Mouse (Mus musculus): ENCODE measurements at regions not wholly inside any gene's neighbourhood (a gene's known extent, or its start where the extent isn't known, plus 50 kb on each side); places are given as distances from the start of the nearest gene placed in this dataset.

DNA sequence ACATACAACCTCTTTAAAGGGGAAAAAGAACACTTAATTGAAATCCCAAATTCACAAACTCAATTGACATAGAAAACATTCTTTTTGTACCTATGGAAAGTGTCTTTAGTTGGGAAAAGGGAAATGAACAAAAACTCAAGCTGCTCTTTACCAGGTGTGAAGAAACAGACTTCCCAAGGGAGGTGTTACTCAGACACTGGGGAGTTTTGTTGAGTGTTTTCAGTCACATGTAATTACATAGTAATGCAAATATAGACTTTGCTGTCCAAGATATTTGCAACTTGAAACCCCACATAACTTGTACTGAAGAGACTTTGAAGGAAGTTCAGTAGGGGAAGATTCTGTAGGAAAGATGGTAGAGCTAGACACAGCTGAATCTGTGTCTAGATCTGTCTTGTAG is 547.7 kb upstream of the Zfp960 start:
- no peaks in the 10 kb centered on the region for H3K9me3 ChIP-seq (ENCODE audit: control insufficient read depth, low read length)
- no peak overlapping the region for H3K27ac ChIP-seq (ENCODE audit: low read length)
- no peaks in the 10 kb centered on the region for H3K4me1 ChIP-seq (replicated peaks; ENCODE audit: control insufficient read depth, insufficient read depth, low read length)
- H3K4me2 ChIP-seq (ENCODE audit: low read length) = no peak overlapping the region
- H3K27me3 ChIP-seq (replicated peaks; ENCODE audit: control insufficient read depth, insufficient read depth, low read length) = no peaks in the 10 kb centered on the region
- H3K9ac ChIP-seq (replicated peaks; ENCODE audit: low read depth, low read length) = no peak overlapping the region
- H3K36me3 ChIP-seq (ENCODE audit: control insufficient read depth, insufficient read depth) = no peaks in the 10 kb centered on the region
- ATAC-seq = no peak
- H3K4me3 ChIP-seq (replicated peaks; ENCODE audit: low read length) = no peak overlapping the region

DNA sequence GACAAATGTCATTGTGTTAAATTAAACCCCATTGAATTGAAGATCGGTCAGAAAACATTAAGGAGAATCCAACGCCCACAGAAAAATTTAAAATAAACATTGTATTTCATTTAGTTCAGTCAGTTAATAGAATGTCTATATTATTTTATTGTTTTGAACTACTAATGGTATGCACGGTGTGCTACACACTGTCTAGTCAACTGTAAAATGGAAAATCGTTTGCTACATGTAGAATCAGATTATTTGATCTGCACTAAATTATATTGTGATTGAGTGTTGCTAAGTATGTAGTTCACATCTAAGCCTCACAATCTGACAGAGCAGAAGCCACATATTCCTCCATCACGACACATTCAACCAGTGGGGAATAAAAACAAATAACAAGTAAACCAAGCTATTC is 570.0 kb upstream of the Zfp960 start:
- H3K27me3 ChIP-seq (replicated peaks; ENCODE audit: control insufficient read depth, insufficient read depth, low read length) = no peaks in the 10 kb centered on the region
- no peak overlapping the region for H3K4me2 ChIP-seq (ENCODE audit: low read length)
- ATAC-seq = peak; percentile 71
- no peak overlapping the region for H3K27ac ChIP-seq (ENCODE audit: low read length)
- H3K4me1 ChIP-seq (replicated peaks; ENCODE audit: control insufficient read depth, insufficient read depth, low read length) = no peaks in the 10 kb centered on the region
- no peak overlapping the region for H3K4me3 ChIP-seq (replicated peaks; ENCODE audit: low read length)
- H3K9ac ChIP-seq (replicated peaks; ENCODE audit: low read depth, low read length) = no peak overlapping the region
- WGBS = 29% methylated on average over 5 of the region's 5 CpGs
- H3K9me3 ChIP-seq (ENCODE audit: control insufficient read depth, low read length) = no peaks in the 10 kb centered on the region
- no peaks in the 10 kb centered on the region for H3K36me3 ChIP-seq (ENCODE audit: control insufficient read depth, insufficient read depth)

DNA sequence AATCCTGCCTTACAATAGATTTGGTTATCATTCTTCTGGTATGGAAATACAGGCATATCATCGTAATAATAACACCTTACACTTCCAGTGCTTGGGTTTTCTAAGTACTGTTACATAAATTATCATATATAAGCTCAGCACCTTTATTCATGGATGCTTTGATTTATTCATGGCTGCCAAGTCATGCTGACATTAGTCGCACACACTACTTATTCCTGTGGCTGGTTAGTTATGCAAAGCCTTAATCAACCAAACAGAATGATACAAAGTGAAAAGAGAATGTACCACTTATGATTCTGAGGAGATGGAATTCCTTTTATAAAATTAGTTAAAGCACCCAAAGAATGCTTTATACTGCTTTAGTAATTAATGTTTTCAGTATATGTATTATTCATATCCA is 570.4 kb upstream of the Zfp960 start:
- H3K27me3 ChIP-seq (replicated peaks; ENCODE audit: control insufficient read depth, insufficient read depth, low read length) = no peaks in the 10 kb centered on the region
- no peaks in the 10 kb centered on the region for H3K4me1 ChIP-seq (replicated peaks; ENCODE audit: control insufficient read depth, insufficient read depth, low read length)
- ATAC-seq = peak; percentile 96
- no peaks in the 10 kb centered on the region for H3K9me3 ChIP-seq (ENCODE audit: control insufficient read depth, low read length)
- H3K9ac ChIP-seq (replicated peaks; ENCODE audit: low read depth, low read length) = no peak overlapping the region
- H3K36me3 ChIP-seq (ENCODE audit: control insufficient read depth, insufficient read depth) = no peaks in the 10 kb centered on the region
- no peak overlapping the region for H3K4me2 ChIP-seq (ENCODE audit: low read length)
- WGBS = 19% methylated on average over 2 of the region's 2 CpGs
- no peak overlapping the region for H3K4me3 ChIP-seq (replicated peaks; ENCODE audit: low read length)
- no peak overlapping the region for H3K27ac ChIP-seq (ENCODE audit: low read length)

DNA sequence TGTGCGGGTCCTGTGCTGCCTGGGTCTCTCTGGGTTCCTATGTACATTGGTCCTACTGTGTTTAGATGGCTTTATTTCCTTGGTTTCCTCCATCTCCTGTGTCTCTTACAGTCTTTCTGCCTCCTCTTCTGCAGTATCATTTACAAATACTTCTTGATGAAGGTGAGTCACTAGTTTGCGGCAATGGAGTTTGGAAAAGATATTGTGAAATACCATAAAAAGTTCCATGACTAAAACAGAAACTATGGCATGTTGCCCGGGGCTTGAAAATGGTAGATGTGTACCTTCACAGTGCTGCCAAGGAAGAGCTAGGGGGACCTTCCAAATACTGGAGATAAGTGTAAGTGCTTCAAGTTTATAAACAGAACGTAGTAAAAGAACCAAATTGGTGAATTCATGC is 571.4 kb upstream of the Zfp960 start:
- Histone ChIP-seq H3K9me3 (ENCODE audit: control insufficient read depth, low read length) (no peaks in the 10 kb centered on the region), H3K9ac (replicated peaks; ENCODE audit: low read depth, low read length) (no peak overlapping the region), H3K4me1 (replicated peaks; ENCODE audit: control insufficient read depth, insufficient read depth, low read length) (no peaks in the 10 kb centered on the region), H3K27me3 (replicated peaks; ENCODE audit: control insufficient read depth, insufficient read depth, low read length) (no peaks in the 10 kb centered on the region), H3K4me2 (ENCODE audit: low read length) (no peak overlapping the region), H3K4me3 (replicated peaks; ENCODE audit: low read length) (no peak overlapping the region), H3K27ac (ENCODE audit: low read length) (no peak overlapping the region), H3K36me3 (ENCODE audit: control insufficient read depth, insufficient read depth) (no peaks in the 10 kb centered on the region)
- WGBS = 97% methylated on average over 4 of the region's 4 CpGs
- no peak for ATAC-seq

DNA sequence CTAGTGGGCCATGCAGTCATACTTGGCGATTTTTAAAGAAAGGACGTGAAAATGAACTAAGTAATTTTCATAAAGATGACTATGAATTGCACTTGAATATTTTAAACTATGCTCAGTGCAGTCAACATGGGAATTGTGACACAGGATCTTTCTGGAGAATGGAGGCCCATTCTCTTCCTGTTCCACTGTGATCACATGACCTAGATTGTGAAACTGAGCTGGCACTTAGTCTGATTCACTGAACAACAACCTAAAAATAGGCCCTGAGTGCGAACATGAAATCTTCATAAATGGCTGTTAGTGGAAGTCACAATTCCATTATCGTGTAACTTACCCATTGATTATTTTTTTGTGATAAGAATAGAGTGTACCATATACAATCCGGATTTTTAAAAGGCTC is 577.6 kb upstream of the Zfp960 start:
- no peaks in the 10 kb centered on the region for H3K9me3 ChIP-seq (ENCODE audit: control insufficient read depth, low read length)
- H3K27me3 ChIP-seq (replicated peaks; ENCODE audit: control insufficient read depth, insufficient read depth, low read length) = no peaks in the 10 kb centered on the region
- no peak overlapping the region for H3K4me2 ChIP-seq (ENCODE audit: low read length)
- no peaks in the 10 kb centered on the region for H3K36me3 ChIP-seq (ENCODE audit: control insufficient read depth, insufficient read depth)
- 89% methylated on average over 5 of the region's 5 CpGs for WGBS
- H3K4me1 ChIP-seq (replicated peaks; ENCODE audit: control insufficient read depth, insufficient read depth, low read length) = no peaks in the 10 kb centered on the region
- H3K27ac ChIP-seq (ENCODE audit: low read length) = no peak overlapping the region
- H3K9ac ChIP-seq (replicated peaks; ENCODE audit: low read depth, low read length) = no peak overlapping the region
- H3K4me3 ChIP-seq (replicated peaks; ENCODE audit: low read length) = no peak overlapping the region
- no peak for ATAC-seq

DNA sequence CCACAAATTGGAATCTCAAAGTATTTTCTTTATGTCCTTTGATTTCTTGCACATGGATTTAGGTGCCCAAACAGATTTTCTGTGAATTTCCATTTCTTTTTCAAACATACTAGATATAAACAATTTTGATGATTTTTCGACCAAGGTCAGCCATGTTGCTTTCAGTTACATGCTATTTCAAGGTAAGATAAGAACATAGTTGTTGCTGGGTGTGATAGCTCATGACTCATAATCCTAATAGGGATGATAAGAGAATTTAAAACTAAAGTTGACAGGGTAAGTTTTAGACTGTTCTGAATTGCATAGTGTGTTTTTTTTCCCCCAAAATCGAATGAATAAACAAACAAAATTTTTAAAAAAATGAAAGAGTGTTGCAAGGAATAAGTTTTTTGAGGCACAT is 579.9 kb upstream of the Zfp960 start:
- no peak for ATAC-seq
- 81% methylated on average over 2 of the region's 2 CpGs for WGBS
- Histone ChIP-seq H3K4me2 (ENCODE audit: low read length) (no peak overlapping the region), H3K4me3 (replicated peaks; ENCODE audit: low read length) (no peak overlapping the region), H3K9me3 (ENCODE audit: control insufficient read depth, low read length) (no peaks in the 10 kb centered on the region), H3K27me3 (replicated peaks; ENCODE audit: control insufficient read depth, insufficient read depth, low read length) (no peaks in the 10 kb centered on the region), H3K9ac (replicated peaks; ENCODE audit: low read depth, low read length) (no peak overlapping the region), H3K27ac (ENCODE audit: low read length) (no peak overlapping the region), H3K4me1 (replicated peaks; ENCODE audit: control insufficient read depth, insufficient read depth, low read length) (no peaks in the 10 kb centered on the region), H3K36me3 (ENCODE audit: control insufficient read depth, insufficient read depth) (no peaks in the 10 kb centered on the region)

DNA sequence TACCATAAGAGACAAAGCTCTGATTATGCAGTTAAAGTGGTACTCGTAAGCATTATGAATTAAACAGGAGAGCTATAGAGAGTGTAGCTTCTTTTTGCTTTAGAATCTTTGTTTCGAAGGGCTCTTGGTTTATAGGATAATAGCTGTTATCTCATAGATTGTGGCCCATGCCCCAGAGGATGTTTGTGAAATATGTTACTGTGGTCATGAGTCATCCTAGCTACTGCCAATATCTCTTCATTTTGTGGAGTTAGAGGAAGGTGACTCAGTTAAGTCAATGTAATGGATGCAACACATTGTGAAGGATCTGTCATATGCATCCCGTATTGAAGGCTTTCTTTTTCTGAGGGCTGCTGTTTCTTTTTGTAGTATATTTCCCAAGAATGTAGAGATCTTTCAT is 582.2 kb upstream of the Zfp960 start:
- Histone ChIP-seq H3K27me3 (replicated peaks; ENCODE audit: control insufficient read depth, insufficient read depth, low read length) (no peaks in the 10 kb centered on the region), H3K4me1 (replicated peaks; ENCODE audit: control insufficient read depth, insufficient read depth, low read length) (no peaks in the 10 kb centered on the region), H3K36me3 (ENCODE audit: control insufficient read depth, insufficient read depth) (no peaks in the 10 kb centered on the region), H3K4me2 (ENCODE audit: low read length) (no peak overlapping the region), H3K9ac (replicated peaks; ENCODE audit: low read depth, low read length) (no peak overlapping the region), H3K4me3 (replicated peaks; ENCODE audit: low read length) (no peak overlapping the region), H3K27ac (ENCODE audit: low read length) (no peak overlapping the region), H3K9me3 (ENCODE audit: control insufficient read depth, low read length) (no peaks in the 10 kb centered on the region)
- WGBS = 89% methylated on average over 3 of the region's 3 CpGs
- ATAC-seq = no peak

DNA sequence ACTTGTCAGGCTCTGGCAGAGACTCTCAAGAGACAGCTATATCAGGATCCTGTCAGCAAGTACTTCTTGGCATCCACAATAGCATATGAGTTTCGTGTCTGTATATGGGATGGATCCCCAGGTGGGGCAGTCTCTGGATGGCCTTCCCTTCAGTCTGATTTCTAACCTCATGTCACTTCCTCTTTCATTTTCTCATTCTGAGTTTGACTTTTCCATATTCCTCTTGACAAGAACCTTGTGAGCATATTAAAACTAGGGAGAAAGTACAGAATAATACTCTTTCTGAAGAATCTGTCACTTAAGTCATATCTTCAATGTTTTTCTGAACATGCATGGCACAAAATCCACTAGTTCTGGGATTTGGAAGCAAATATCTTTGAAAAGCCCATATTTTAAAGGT is 583.3 kb upstream of the Zfp960 start:
- no peak overlapping the region for H3K4me3 ChIP-seq (replicated peaks; ENCODE audit: low read length)
- H3K9ac ChIP-seq (replicated peaks; ENCODE audit: low read depth, low read length) = no peak overlapping the region
- WGBS = 79% methylated on average over 1 of the region's 1 CpGs
- no peaks in the 10 kb centered on the region for H3K9me3 ChIP-seq (ENCODE audit: control insufficient read depth, low read length)
- H3K27ac ChIP-seq (ENCODE audit: low read length) = no peak overlapping the region
- H3K4me1 ChIP-seq (replicated peaks; ENCODE audit: control insufficient read depth, insufficient read depth, low read length) = no peaks in the 10 kb centered on the region
- no peak overlapping the region for H3K4me2 ChIP-seq (ENCODE audit: low read length)
- no peaks in the 10 kb centered on the region for H3K27me3 ChIP-seq (replicated peaks; ENCODE audit: control insufficient read depth, insufficient read depth, low read length)
- ATAC-seq = no peak
- H3K36me3 ChIP-seq (ENCODE audit: control insufficient read depth, insufficient read depth) = no peaks in the 10 kb centered on the region

DNA sequence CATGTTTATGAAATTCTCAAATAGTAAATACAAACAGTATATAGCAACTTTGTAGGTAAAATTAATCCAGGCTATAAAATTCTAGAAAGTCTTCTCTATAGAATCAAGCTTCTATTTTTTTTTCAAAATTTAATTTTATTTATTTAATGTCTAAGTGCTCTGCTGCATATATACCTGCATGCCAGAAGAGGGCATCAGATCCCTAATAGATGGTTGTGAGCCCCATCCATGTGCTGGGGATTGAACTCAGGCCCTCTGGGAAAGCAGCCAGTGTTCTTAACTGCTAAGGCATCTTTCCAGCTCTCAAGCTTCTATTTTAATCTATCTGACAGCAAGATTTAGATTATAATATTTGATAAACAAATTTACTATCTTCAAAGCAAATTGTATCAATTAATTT is 602.7 kb upstream of the Zfp960 start:
- H3K36me3 ChIP-seq (ENCODE audit: control insufficient read depth, insufficient read depth) = no peaks in the 10 kb centered on the region
- H3K4me1 ChIP-seq (replicated peaks; ENCODE audit: control insufficient read depth, insufficient read depth, low read length) = no peaks in the 10 kb centered on the region
- no peak overlapping the region for H3K4me3 ChIP-seq (replicated peaks; ENCODE audit: low read length)
- no peak for ATAC-seq
- no peak overlapping the region for H3K4me2 ChIP-seq (ENCODE audit: low read length)
- no peak overlapping the region for H3K27ac ChIP-seq (ENCODE audit: low read length)
- no peak overlapping the region for H3K9ac ChIP-seq (replicated peaks; ENCODE audit: low read depth, low read length)
- H3K27me3 ChIP-seq (replicated peaks; ENCODE audit: control insufficient read depth, insufficient read depth, low read length) = no peaks in the 10 kb centered on the region
- H3K9me3 ChIP-seq (ENCODE audit: control insufficient read depth, low read length) = no peaks in the 10 kb centered on the region

DNA sequence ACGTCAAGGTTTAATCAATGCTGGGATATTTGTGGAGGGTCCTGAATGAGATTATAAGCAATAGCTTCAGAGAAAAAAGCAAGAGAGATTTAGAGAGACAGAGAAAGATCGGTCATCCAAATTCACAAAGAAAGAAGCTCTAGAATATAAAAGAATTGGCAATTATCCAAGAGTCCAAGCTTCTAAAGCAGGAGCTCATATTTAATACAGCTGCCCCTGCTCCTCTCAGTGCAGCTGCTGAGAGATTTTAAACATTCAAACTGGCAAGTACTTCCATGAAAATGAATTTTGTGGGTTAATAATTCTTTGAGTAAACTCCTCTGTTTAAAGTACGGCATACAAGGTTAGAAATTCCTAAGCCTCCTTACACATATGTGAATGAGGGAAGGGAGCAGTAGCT is 610.8 kb upstream of the Zfp960 start:
- no peak overlapping the region for H3K9ac ChIP-seq (replicated peaks; ENCODE audit: low read depth, low read length)
- H3K27me3 ChIP-seq (replicated peaks; ENCODE audit: control insufficient read depth, insufficient read depth, low read length) = no peaks in the 10 kb centered on the region
- H3K9me3 ChIP-seq (ENCODE audit: control insufficient read depth, low read length) = no peaks in the 10 kb centered on the region
- H3K4me2 ChIP-seq (ENCODE audit: low read length) = no peak overlapping the region
- no peaks in the 10 kb centered on the region for H3K4me1 ChIP-seq (replicated peaks; ENCODE audit: control insufficient read depth, insufficient read depth, low read length)
- WGBS = 22% methylated on average over 3 of the region's 3 CpGs
- H3K27ac ChIP-seq (ENCODE audit: low read length) = no peak overlapping the region
- 0 out of 2 replicates have a peak, but pooled peaks have one; percentile 20 for ATAC-seq
- H3K36me3 ChIP-seq (ENCODE audit: control insufficient read depth, insufficient read depth) = no peaks in the 10 kb centered on the region
- no peak overlapping the region for H3K4me3 ChIP-seq (replicated peaks; ENCODE audit: low read length)
